Mouse (Mus musculus): ENCODE data around the gene Dmrt3. TPM values are rescaled to one million over a fixed set of nuclear protein-coding genes. Genes with fewer than 3 reads are reported as not detected.

The Dmrt3 gene
- polyA plus RNA-seq, 1 experiment = not detected

GRCm38 (mm10) chr19:25615889-25616288 lies 5.8 kb downstream of the Dmrt3 start:
- no peaks in the 10 kb centered on the region for H3K4me1 ChIP-seq (ENCODE audit: control insufficient read depth, insufficient read depth, low read length)
- no peak overlapping the region for H3K27ac ChIP-seq (ENCODE audit: insufficient read depth, low read length)
- TF ChIP-seq POLR2A (IDR thresholded peaks at IDR 0.05; ENCODE audit: low read depth, low read length) (no peak), CTCF (IDR thresholded peaks at IDR 0.05; ENCODE audit: borderline replicate concordance, insufficient read depth, low read length) (no peak)

GRCm38 (mm10) chr19:25622291-25623251 lies 12.5 kb downstream of the Dmrt3 start:
- H3K4me1 ChIP-seq (ENCODE audit: control insufficient read depth, insufficient read depth, low read length) = no peaks in the 10 kb centered on the region
- H3K27ac ChIP-seq (ENCODE audit: insufficient read depth, low read length) = no peak overlapping the region
- no peak for TF ChIP-seq POLR2A (IDR thresholded peaks at IDR 0.05; ENCODE audit: low read depth, low read length)
- peak; percentile 61 for TF ChIP-seq CTCF (IDR thresholded peaks at IDR 0.05; ENCODE audit: borderline replicate concordance, insufficient read depth, low read length)
- H3K4me3 ChIP-seq (ENCODE audit: insufficient read depth, low read length) = no peak overlapping the region

More at GRCm38 (mm10) chr19:25615889-25616288, 5.8 kb downstream of the Dmrt3 start:
- H3K4me3 ChIP-seq (ENCODE audit: insufficient read depth, low read length) = no peak overlapping the region

GRCm38 (mm10) chr19:25628490-25628889 lies 18.4 kb downstream of the Dmrt3 start:
- H3K4me3 ChIP-seq (ENCODE audit: insufficient read depth, low read length) = no peak overlapping the region
- H3K27ac ChIP-seq (ENCODE audit: insufficient read depth, low read length) = no peak overlapping the region
- no peaks in the 10 kb centered on the region for H3K4me1 ChIP-seq (ENCODE audit: control insufficient read depth, insufficient read depth, low read length)
- peak; percentile 64; the same call in 1 of the 2 replicates for TF ChIP-seq CTCF (IDR thresholded peaks at IDR 0.05; ENCODE audit: borderline replicate concordance, insufficient read depth, low read length)
- TF ChIP-seq POLR2A (IDR thresholded peaks at IDR 0.05; ENCODE audit: low read depth, low read length) = no peak

GRCm38 (mm10) chr19:25635119-25635518 lies 25.0 kb downstream of the Dmrt3 start:
- Histone ChIP-seq H3K27ac (ENCODE audit: insufficient read depth, low read length) (no peak overlapping the region), H3K4me1 (ENCODE audit: control insufficient read depth, insufficient read depth, low read length) (no peaks in the 10 kb centered on the region), H3K4me3 (ENCODE audit: insufficient read depth, low read length) (no peak overlapping the region)
- TF ChIP-seq CTCF (IDR thresholded peaks at IDR 0.05; ENCODE audit: borderline replicate concordance, insufficient read depth, low read length) = no peak
- no peak for TF ChIP-seq POLR2A (IDR thresholded peaks at IDR 0.05; ENCODE audit: low read depth, low read length)

- no peaks in the 10 kb centered on the region for H3K4me1 ChIP-seq (ENCODE audit: control insufficient read depth, insufficient read depth, low read length)
- peak overlapping the region; percentile 3; the same call in 1 of the 2 replicates for H3K4me3 ChIP-seq (ENCODE audit: insufficient read depth, low read length)
- TF ChIP-seq CTCF (IDR thresholded peaks at IDR 0.05; ENCODE audit: borderline replicate concordance, insufficient read depth, low read length) (peak; percentile 95), POLR2A (IDR thresholded peaks at IDR 0.05; ENCODE audit: low read depth, low read length) (no peak)
- H3K27ac ChIP-seq (ENCODE audit: insufficient read depth, low read length) = no peak overlapping the region
Measured at GRCm38 (mm10) chr19:25635622-25636244, 25.6 kb downstream of the Dmrt3 start.

GRCm38 (mm10) chr19:25638766-25639361 lies 28.8 kb downstream of the Dmrt3 start:
- TF ChIP-seq CTCF (IDR thresholded peaks at IDR 0.05; ENCODE audit: borderline replicate concordance, insufficient read depth, low read length) (no peak), POLR2A (IDR thresholded peaks at IDR 0.05; ENCODE audit: low read depth, low read length) (no peak)
- H3K4me3 ChIP-seq (ENCODE audit: insufficient read depth, low read length) = no peak overlapping the region
- H3K4me1 ChIP-seq (ENCODE audit: control insufficient read depth, insufficient read depth, low read length) = no peaks in the 10 kb centered on the region
- H3K27ac ChIP-seq (ENCODE audit: insufficient read depth, low read length) = no peak overlapping the region

GRCm38 (mm10) chr19:25641786-25642185 lies 31.7 kb downstream of the Dmrt3 start:
- Histone ChIP-seq H3K27ac (ENCODE audit: insufficient read depth, low read length) (no peak overlapping the region), H3K4me1 (ENCODE audit: control insufficient read depth, insufficient read depth, low read length) (no peaks in the 10 kb centered on the region), H3K4me3 (ENCODE audit: insufficient read depth, low read length) (no peak overlapping the region)
- TF ChIP-seq POLR2A (IDR thresholded peaks at IDR 0.05; ENCODE audit: low read depth, low read length) = no peak
- no peak for TF ChIP-seq CTCF (IDR thresholded peaks at IDR 0.05; ENCODE audit: borderline replicate concordance, insufficient read depth, low read length)

GRCm38 (mm10) chr19:25647136-25647535 lies 37.0 kb downstream of the Dmrt3 start:
- Histone ChIP-seq H3K27ac (ENCODE audit: insufficient read depth, low read length) (no peak overlapping the region), H3K4me1 (ENCODE audit: control insufficient read depth, insufficient read depth, low read length) (no peaks in the 10 kb centered on the region), H3K4me3 (ENCODE audit: insufficient read depth, low read length) (no peak overlapping the region)
- TF ChIP-seq POLR2A (IDR thresholded peaks at IDR 0.05; ENCODE audit: low read depth, low read length) (no peak), CTCF (IDR thresholded peaks at IDR 0.05; ENCODE audit: borderline replicate concordance, insufficient read depth, low read length) (no peak)

GRCm38 (mm10) chr19:25648701-25649100 lies 38.6 kb downstream of the Dmrt3 start:
- Histone ChIP-seq H3K4me3 (ENCODE audit: insufficient read depth, low read length) (no peak overlapping the region), H3K27ac (ENCODE audit: insufficient read depth, low read length) (no peak overlapping the region), H3K4me1 (ENCODE audit: control insufficient read depth, insufficient read depth, low read length) (0 out of 2 replicates have a peak, but pooled peaks cover 2% of the 10 kb centered on the region)
- no peak for TF ChIP-seq POLR2A (IDR thresholded peaks at IDR 0.05; ENCODE audit: low read depth, low read length)
- no peak for TF ChIP-seq CTCF (IDR thresholded peaks at IDR 0.05; ENCODE audit: borderline replicate concordance, insufficient read depth, low read length)
